Mouse (Mus musculus) adrenal gland, adult 18-20 months (tissue): ENCODE data around the gene Klf14. TPM values are rescaled to one million over a fixed set of nuclear protein-coding genes. Genes with fewer than 3 reads are reported as not detected.
A peak's percentile ranks its signal among the peaks of the same experiment; 100 is the strongest.

Source experiments
- DNase-seq, 2 experiments: peaks; one replicate each; pipeline ENCODE4 v3.0.0; 2021 to 2022; ENCODE audit warnings: low spot score in 2 of 2
- long read RNA-seq, 2 experiments: library from polyadenylated mRNA; stranded (forward); transcript quantifications; one replicate each; pipeline ENCODE4 v2.0.0; 2021
- total RNA-seq, 2 experiments: library from RNA; stranded (reverse); gene quantifications; 1 replicate in 1 of 2; 2 replicates in 1 of 2; pipeline ENCODE4 v1.2.3; 2021

Klf14 gene
- not detected for total RNA-seq
- long read RNA-seq, experiment 1 = 0 reads
- long read RNA-seq, experiment 2, partial matches to known transcripts = 0 of 1 reads
- long read RNA-seq, experiment 2, other reads (novel, unspliced or antisense) = 0 of 1 reads

DNA sequence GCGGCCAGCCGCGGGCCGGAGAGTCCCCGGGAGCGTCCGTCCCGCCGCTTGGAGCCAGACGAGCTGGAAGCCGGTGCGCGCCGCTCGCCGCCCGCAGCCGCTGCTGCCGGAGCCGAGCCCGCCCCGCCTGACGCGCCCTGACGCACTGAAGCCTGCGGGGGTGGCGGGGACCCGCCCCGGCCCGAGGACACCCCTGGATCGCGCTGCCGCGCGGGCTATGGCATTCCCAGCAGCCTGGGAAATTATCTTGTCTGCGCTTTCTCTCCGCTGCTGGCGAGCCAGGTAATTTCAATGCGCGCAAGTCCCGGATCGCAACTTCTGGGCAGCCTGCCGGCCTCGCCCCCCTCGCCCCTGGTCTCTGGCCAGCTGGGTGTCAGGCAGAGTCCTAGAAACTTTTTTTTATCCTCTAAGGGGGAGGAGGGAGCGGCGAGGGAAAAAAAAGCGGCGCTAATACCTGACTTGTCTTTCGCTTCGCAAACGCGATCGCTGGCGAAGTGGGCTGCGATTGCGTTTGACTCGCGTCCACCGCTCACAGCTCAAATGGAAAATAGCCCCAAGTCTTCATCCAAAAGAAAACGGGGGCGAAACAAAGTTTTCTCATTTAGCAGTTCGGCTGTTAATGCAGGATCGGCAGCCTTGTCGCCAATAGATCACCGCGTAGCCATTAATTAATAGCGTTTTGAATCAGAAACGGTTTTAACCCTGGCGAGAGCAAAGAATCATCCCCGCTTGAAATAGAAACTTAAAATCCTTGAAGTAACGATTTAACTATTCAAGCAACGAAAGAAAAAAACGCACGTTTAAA is at the start of gene Klf14:
Gene Klf14 (minus strand): TSS at position 343 of the 805 bp plus-strand sequence.
- DNase-seq = peak; percentile 40 to 55

DNA sequence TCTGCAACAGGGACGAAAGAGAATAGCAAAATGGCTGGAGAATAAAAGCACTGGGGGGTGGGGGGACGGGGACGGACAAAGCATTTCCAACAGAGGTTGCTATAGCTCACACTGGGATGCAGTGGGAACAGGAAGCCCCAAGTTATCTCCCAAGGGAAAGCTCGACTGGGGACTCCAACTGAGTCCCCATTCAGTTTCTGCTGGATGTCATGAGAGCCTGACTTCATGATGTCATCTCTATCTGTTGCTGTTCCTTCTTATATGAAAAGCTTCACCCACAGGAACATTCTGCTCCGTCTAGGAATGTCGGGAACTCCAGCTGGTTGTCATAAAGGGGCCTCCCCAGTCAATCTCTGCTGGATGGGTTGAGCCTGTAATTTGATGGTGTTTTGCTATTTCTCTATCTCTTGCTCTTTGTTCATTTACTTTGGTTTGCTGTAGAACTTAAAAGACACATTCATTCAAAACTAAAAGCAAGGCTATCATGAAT is 47.3 kb upstream of the Klf14 start:
- DNase-seq = no peak

- no peak for DNase-seq
These were observed 27.5 kb upstream of the Klf14 start for GRCm38 (mm10) chr6:30986393-30986792.

DNA sequence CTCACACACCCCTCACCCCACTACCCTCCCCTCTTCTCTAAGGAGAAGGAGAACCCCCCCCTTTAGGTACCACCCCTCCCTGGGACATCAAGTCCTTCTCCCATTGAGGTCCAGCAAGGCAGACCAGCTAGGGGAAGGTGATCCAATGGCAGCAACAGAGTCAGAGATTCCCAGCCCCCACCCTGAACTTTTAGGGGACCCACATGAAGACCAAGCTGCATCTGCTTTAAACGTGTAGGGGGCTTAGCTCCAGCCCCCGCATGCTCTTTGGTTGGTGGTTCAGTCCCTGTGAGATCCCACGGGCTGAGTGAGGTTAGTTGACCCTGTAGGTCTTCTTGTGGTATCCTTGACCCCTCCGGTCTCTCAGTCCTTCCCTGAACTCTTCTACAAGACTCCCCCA is 24.1 kb upstream of the Klf14 start:
- no peak for DNase-seq

GRCm38 (mm10) chr6:30982372-30982980 is 23.6 kb upstream of the Klf14 start:
- DNase-seq = no peak

DNA sequence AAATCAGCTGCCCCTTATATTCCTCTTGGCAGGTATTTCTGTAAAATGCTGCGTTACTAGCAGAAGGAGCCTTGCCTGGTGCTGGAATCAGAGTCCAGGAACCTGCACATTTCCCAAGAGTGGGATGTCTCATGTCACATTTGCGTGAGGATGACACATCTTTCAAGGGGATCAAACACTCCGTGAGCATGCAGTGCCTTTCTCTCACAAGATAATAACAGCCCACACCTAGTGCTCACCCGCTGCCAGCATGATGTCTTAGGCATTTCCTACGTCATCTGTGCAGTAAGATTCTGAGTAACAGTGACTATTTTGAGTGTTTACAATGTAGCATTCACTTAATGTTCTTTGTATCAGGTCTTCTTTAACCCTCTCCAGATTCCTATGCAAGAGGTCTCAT is 22.5 kb upstream of the Klf14 start:
- DNase-seq = no peak

DNA sequence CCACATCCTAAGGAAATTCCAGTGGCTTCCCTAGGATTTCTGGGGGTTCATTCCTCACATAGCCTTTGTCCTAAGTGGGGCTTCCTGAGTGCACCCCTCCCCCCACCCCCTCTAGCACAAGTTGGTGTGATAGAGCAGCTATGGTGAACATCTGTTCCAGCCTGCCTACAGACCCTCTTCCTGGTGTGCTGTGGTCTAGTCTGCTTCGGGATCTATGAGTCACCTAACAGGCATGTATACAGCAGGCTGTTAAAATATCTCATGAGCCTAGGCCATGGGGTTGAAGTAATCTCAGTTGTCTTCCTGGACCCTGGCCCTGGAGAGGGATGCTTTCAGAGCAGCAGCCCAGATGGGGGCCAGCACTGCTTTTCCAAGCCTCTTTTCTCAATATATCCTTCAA is 19.7 kb upstream of the Klf14 start:
- DNase-seq = no peak

DNA sequence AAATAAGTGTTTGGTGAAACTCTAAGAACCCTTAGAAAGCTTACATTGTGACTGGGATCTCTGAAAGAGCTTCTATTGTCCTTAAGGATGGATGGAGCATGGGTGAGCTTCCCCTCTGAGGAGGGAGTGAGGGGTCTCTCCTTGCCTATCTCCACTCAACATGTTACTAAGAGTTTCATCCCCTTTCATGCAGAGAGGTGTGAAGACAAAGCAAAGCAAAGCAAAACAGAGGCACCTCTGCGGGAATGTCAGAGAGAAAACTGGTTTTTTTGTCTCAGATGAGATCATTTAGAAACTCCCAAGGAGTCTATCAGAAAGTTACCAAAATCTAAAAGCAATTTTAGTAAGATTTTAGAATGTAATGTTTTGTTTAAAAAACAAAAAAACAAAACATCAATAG is 13.2 kb upstream of the Klf14 start:
- no peak for DNase-seq

GRCm38 (mm10) chr6:30957784-30958735 is 818 bp downstream of the Klf14 start:
- DNase-seq = peak in 1 of 2 experiments; percentile 22

DNA sequence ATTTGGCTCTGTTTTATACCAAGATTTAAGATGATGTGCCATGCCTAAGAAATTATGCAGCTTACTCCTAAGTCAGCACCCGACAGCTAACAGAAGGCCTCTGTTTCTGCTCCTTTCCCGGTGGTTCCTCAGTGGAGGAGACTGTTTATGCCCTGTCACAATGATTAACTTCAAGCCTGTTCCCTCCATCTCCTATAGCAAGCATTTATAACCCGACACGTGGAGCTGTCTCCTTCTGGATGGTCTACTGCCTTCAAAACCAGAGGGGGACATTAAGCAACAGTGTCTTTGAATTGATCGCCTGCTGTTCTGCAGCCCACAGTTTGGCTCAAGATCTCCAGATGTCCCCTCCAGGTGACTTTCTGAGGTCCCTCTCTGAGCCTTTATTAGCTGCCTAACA is 19.6 kb downstream of the Klf14 start:
- no peak for DNase-seq

GRCm38 (mm10) chr6:30922821-30923220 is 36.1 kb downstream of the Klf14 start:
- no peak for DNase-seq

- DNase-seq = no peak
These were observed 37.1 kb downstream of the Klf14 start for GRCm38 (mm10) chr6:30921826-30922225.

- DNase-seq = no peak
These were observed 37.8 kb downstream of the Klf14 start for GRCm38 (mm10) chr6:30920834-30921675.

DNA sequence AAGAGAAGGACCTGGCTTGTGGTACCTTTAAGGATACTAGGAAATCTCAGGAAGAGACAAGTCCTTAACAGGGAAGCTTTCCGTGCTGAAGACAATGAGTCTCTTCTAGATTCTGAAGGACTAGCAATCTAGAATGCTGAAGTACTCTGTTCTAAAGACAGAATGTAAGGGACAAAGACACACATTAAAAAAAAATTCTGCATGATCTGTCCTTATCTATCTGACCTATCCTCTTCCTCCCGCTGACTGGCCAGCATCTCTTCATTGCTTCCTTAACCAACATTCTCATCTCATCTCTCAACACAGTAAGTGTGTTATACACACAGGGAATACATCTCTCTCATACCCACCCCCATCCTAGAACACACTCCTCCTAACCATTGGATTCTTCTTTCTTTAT is 43.4 kb downstream of the Klf14 start, which contains the start of gene Tsga13:
Gene Tsga13 (minus strand): TSS at position 101 of the 400 bp plus-strand sequence.
- no peak for DNase-seq

GRCm38 (mm10) chr6:30907970-30908369 is 50.9 kb downstream of the Klf14 start:
- DNase-seq = no peak

Other genes with a start within 250 kb of the Klf14 start
- gene Mest, start 235.5 kb downstream of the Klf14 start, total RNA-seq = 10 to 100 TPM; 27.9 to 28.8 TPM
- 10 to 100 TPM; 48.4 to 76.2 TPM for gene Copg2, start 62.3 kb downstream of the Klf14 start, total RNA-seq
- gene Tsga13, start 43.5 kb downstream of the Klf14 start, total RNA-seq = not detected